Mouse (Mus musculus) lung, postnatal 25 days (tissue): ENCODE data around the gene Mup4.
"Not testable (repeated sequence)": the region's sequence is repeated elsewhere in the genome, so short reads cannot be mapped to it uniquely, and the experiment has no call there.

Experiments used
- DNase-seq: peaks from one replicate; pipeline ENCODE4 v3.0.0; 2022; ENCODE audit warnings: low spot score

The Mup4 gene

GRCm38 (mm10) chr4:59960610-59961009 is at the start of gene Mup4:
Gene Mup4, minus strand, starts transcription at chr4:59960710.
- DNase-seq, result no peak

GRCm38 (mm10) chr4:59997894-59998293 is 37.4 kb upstream of the Mup4 start:
- not testable (repeated sequence) for DNase-seq

GRCm38 (mm10) chr4:59963405-59964344 is 3.2 kb upstream of the Mup4 start, which contains the start of gene Mup6:
Gene Mup6, plus strand, starts transcription at chr4:59964294.
- DNase-seq, result no peak

- no peak for DNase-seq
These were observed 23.0 kb downstream of the Mup4 start for GRCm38 (mm10) chr4:59937543-59937942.

- no peak for DNase-seq
These were observed 27.8 kb downstream of the Mup4 start for GRCm38 (mm10) chr4:59932505-59933281.

GRCm38 (mm10) chr4:59928347-59928746 is 32.2 kb downstream of the Mup4 start:
- peak; percentile 81 for DNase-seq

GRCm38 (mm10) chr4:59927666-59928065 is 32.8 kb downstream of the Mup4 start:
- DNase-seq, result no peak

GRCm38 (mm10) chr4:59925082-59925481 is 35.4 kb downstream of the Mup4 start:
- peak; percentile 16 for DNase-seq

GRCm38 (mm10) chr4:59917966-59918365 is 42.5 kb downstream of the Mup4 start:
- DNase-seq, result no peak

- peak; percentile 9 for DNase-seq
These were observed 45.7 kb downstream of the Mup4 start, which contains the start of gene Slc46a2 for GRCm38 (mm10) chr4:59914608-59915403. Gene Slc46a2, minus strand, starts transcription at chr4:59915056.

GRCm38 (mm10) chr4:59908785-59909184 is 51.7 kb downstream of the Mup4 start:
- DNase-seq, result no peak

- DNase-seq, result no peak
These were observed 52.8 kb downstream of the Mup4 start for GRCm38 (mm10) chr4:59907657-59908230.

GRCm38 (mm10) chr4:59907092-59907491 is 53.4 kb downstream of the Mup4 start:
- no peak for DNase-seq
